Mouse (Mus musculus) CD4-positive, CD25-positive, alpha-beta regulatory T cell, adult 2 months (primary cell): ENCODE results near the gene Plac9a.

Source experiments
- DNase-seq: peaks from one replicate; pipeline ENCODE4 v3.0.0-alpha.2; 2012; ENCODE audit warnings: low read depth, low spot score

The Plac9a gene

DNA sequence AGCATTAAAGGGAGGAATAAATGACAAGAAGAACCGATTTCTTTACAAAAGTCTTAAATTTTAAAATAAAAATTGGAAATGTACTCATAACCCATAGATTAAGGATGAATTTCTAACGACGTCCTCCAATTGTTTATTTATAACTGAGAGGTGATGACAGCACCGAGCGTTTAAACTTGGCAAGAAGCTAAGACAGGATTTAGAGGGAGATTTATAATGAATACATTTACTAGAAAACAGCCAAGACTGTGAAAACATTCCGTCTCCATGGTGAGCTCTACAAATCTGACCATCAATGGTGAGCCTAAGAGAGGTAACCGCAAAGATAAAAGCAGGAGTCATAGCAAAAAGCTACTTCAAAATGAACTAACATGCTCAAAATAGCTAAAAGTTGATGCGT, 64.5 kb downstream of the Plac9a start:
- DNase-seq, result no peak
